Mouse (Mus musculus): Measurements from ENCODE around the gene Ifi35.

- TF ChIP-seq GATA1 (IDR thresholded peaks at IDR 0.05; ENCODE audit: low read length) (no peak), TAL1 (IDR thresholded peaks at IDR 0.05; ENCODE audit: low read length) (no peak)
Observed at GRCm38 (mm10) chr11:101426165-101426564, 22.0 kb upstream of the Ifi35 start.
